Mouse (Mus musculus) kidney, adult 2 months (tissue): ENCODE data around the gene Zbtb20. TPM values are rescaled to one million over a fixed set of nuclear protein-coding genes. Genes with fewer than 3 reads are reported as not detected.

Source experiments
- DNase-seq: peaks from one replicate; pipeline ENCODE4 v3.0.0; 2021
- H3K27ac ChIP-seq: fragments of 200-500 bp; 2 replicates; pipeline ENCODE4 v1.5.1; 2012; ENCODE audit warnings: low read depth, low read length, control low read depth, inconsistent platforms; ENCODE audit not compliant: insufficient read depth
- H3K27me3 ChIP-seq: fragments of 200-500 bp; replicated peaks from 2 replicates; pipeline ENCODE4 v1.6.1; 2012; ENCODE audit warnings: mild to moderate bottlenecking, moderate library complexity, low read length, inconsistent platforms; ENCODE audit not compliant: control insufficient read depth, insufficient read depth
- H3K36me3 ChIP-seq: fragments of 200-500 bp; 2 replicates; pipeline ENCODE4 v1.6.1; 2012; ENCODE audit warnings: mild to moderate bottlenecking, moderate library complexity, low read length, inconsistent platforms; ENCODE audit not compliant: control insufficient read depth, insufficient read depth
- H3K4me1 ChIP-seq: fragments of 200-500 bp; 2 replicates; pipeline ENCODE4 v1.6.1; 2011; ENCODE audit warnings: low read length; ENCODE audit not compliant: control insufficient read depth, insufficient read depth
- H3K4me3 ChIP-seq: fragments of 200-500 bp; 2 replicates; pipeline ENCODE4 v1.5.1; 2011; ENCODE audit warnings: mild to moderate bottlenecking, low read depth, low read length, control low read depth; ENCODE audit not compliant: insufficient read depth
- CTCF ChIP-seq: fragments of 200-500 bp; conservative IDR thresholded peaks from 2 replicates; pipeline ENCODE4 v1.5.1; 2011; ENCODE audit warnings: low read depth, mild to moderate bottlenecking, control low read depth, low read length, moderate library complexity, mixed read lengths; ENCODE audit not compliant: insufficient read depth, insufficient read length
- POLR2A ChIP-seq: fragments of 200-500 bp; IDR thresholded peaks from one replicate; pipeline ENCODE4 v1.6.1; 2011; ENCODE audit warnings: low read depth, low read length, control low read depth
- WGBS: fragments of 180-500 bp; shearing (Covaris S2); methylation state at CpG from one replicate; pipeline ENCODE4 v1.1.7; 2018; 5-methylcytosine and 5-hydroxymethylcytosine counted together
- polyA plus RNA-seq: library from polyadenylated mRNA; depleted of rRNA; stranded (reverse); fragments of >200 nt; gene quantifications from 2 replicates; pipeline ENCODE4 v1.2.3, GENCODE M21; 2012

The Zbtb20 gene
- polyA plus RNA-seq, 1 experiment, result 25.1 TPM

DNA sequence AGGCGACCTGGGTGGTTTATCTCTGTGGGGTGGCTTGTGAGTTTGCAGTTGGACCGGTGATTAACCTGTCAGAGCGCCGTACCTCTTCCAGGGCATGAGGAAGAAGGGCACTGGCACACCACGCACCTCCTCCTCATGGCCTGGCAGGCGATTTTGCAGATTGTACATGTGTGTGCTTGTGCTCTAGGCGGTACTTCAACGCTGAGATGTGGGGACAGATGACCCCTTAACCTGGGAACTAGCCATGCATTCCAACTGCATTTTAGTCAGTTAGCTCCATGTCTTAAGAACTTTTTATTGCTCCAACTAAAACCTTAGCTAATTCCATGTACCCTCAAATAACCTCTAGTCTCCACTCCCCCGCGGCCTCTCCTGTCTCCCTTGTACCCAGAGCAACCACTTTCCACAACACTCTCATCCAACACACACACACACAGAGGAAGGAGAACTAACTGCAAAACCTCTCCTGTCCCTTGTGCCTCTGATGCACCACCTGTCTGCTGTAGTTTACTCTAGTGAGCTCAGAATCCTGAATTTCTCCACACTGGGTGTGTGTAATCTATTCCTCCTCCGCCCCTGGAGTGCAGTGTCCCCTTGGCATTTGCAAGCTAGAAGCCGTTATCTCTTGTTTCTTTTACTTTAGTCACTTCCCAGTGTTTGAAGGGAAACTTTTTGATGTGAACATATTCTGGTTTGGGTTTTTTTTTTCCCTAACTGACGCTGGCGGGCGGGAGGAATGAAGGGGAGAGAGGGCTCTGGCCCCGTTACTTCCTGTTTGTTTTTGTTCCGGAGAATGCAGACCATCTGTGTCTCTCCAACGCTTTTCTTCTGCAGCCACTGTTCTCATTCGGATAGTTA, 671.9 kb downstream of the Zbtb20 start:
- no peak for TF ChIP-seq CTCF
- peak overlapping the region; percentile 87 for H3K27ac ChIP-seq

DNA sequence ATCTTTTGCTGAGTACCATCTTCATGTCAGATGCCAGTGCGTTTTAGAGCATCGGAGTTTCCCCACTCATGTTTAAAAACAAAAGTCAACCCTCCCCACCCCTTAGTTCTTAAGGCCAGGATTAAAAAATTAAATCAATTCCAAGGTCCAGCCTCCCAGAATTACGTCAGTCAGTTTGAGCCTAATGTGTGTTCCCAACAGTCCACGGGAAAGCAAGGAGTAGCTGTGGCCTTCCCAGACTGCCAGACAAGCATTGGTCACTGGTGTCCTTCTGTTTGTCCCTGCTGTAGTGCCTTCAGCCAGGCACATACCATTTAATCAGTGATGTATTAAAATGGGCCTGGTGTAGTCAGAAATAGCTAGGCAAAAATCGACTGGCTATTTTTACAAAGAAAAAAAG, 673.1 kb downstream of the Zbtb20 start:
- H3K27ac ChIP-seq, result peak overlapping the region; percentile 7
- no peaks in the 10 kb centered on the region for H3K36me3 ChIP-seq
- 31% methylated on average over 5 of the region's 5 CpGs for WGBS
- no peaks in the 10 kb centered on the region for H3K27me3 ChIP-seq
- DNase-seq, result peak; percentile 71
- no peak overlapping the region for H3K4me3 ChIP-seq
- TF ChIP-seq POLR2A (no peak), CTCF (no peak)
- H3K4me1 ChIP-seq, result peaks cover 34% of the 10 kb centered on the region

More for the DNA sequence above, 671.9 kb downstream of the Zbtb20 start:
- Histone ChIP-seq H3K4me3 (no peak overlapping the region), H3K27me3 (no peaks in the 10 kb centered on the region), H3K4me1 (peaks cover 32% of the 10 kb centered on the region), H3K36me3 (no peaks in the 10 kb centered on the region)
- peak; percentile 54 for DNase-seq
- WGBS, result 31% methylated on average over 19 of the region's 19 CpGs

DNA sequence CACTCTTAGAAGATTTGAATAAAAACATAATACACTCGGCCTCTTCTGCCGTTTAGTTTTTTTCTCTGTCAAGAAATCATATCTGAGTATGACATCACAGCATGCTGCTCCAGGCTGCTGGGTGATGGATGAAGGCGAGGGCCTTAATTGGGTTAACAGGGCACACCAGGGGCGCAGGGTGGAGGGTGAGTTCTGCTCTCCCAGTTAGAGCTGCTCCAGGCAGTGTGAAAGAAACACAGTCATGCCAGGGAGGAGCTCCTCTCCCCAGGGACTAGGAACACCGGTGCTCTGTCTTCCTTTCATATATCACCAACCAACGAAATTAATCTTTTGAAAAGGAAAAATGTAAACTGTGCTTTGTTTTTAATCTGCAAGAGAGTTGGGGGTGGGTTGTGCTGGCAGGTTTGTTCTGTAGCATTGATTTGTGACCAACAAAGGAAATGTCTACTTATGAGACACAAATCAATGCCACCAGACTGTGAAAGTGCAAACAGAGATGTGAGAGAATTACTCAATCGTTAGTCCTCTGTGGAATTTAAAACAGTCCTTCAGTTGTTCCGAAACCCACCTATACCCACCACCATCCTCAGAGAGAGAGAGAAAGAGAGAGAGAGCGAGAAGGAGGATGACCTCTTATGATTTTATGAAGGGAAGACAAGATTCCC, 673.9 kb downstream of the Zbtb20 start:
- H3K27me3 ChIP-seq, result no peaks in the 10 kb centered on the region
- peaks cover 34% of the 10 kb centered on the region for H3K4me1 ChIP-seq
- peak; percentile 43 for DNase-seq
- no peaks in the 10 kb centered on the region for H3K36me3 ChIP-seq
- no peak overlapping the region for H3K4me3 ChIP-seq
- WGBS, result 28% methylated on average over 9 of the region's 9 CpGs
- H3K27ac ChIP-seq, result peak overlapping the region; percentile 52
- TF ChIP-seq CTCF (no peak), POLR2A (no peak)

DNA sequence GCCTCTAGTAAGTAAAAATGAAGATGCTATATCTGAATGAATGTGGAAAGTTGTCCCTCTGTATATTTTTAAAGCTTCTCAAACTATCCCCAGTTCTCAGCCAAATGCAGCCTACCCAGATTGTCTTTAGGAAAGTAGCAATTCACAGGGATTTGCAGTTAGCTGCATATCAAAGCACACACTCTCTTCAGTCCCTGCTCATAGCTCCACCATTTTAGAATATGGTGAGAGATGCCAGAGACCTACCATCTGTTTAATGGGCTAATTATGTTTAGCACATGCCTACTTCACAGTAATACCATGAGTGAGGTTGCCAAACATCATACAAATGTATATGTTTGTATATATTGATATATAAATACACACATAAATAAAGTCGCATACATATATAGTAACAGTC, 676.8 kb downstream of the Zbtb20 start:
- no peaks in the 10 kb centered on the region for H3K27me3 ChIP-seq
- peaks cover 12% of the 10 kb centered on the region for H3K4me1 ChIP-seq
- no peak overlapping the region for H3K27ac ChIP-seq
- TF ChIP-seq CTCF, result no peak
- TF ChIP-seq POLR2A, result no peak
- H3K36me3 ChIP-seq, result no peaks in the 10 kb centered on the region
- DNase-seq, result no peak
- H3K4me3 ChIP-seq, result no peak overlapping the region
- WGBS, result 100% methylated on average over 1 of the region's 1 CpGs

DNA sequence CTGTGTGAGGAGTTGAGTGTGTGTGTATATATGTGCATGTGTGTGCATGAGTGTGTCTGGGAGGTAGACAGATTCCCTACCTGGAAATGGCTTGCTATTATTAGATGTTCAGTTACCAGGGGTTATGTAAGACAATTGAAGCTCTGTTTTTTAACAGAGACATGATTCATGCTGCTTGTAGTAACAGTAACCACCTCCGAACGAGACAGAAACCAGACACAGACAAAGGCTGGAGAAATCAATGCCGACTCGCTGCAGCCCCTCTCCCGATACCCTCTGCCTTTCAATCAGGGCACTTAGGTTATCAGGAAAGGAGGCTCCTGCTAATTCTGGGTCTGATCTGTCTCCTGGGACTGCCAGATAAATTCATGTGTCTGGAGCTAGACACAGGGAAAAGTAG, 681.7 kb downstream of the Zbtb20 start:
- 73% methylated on average over 5 of the region's 5 CpGs for WGBS
- no peak for DNase-seq
- no peak for TF ChIP-seq CTCF
- no peak for TF ChIP-seq POLR2A
- Histone ChIP-seq H3K4me3 (no peak overlapping the region), H3K36me3 (no peaks in the 10 kb centered on the region), H3K27me3 (no peaks in the 10 kb centered on the region), H3K4me1 (0 out of 2 replicates have a peak, but pooled peaks cover 2% of the 10 kb centered on the region), H3K27ac (no peak overlapping the region)

DNA sequence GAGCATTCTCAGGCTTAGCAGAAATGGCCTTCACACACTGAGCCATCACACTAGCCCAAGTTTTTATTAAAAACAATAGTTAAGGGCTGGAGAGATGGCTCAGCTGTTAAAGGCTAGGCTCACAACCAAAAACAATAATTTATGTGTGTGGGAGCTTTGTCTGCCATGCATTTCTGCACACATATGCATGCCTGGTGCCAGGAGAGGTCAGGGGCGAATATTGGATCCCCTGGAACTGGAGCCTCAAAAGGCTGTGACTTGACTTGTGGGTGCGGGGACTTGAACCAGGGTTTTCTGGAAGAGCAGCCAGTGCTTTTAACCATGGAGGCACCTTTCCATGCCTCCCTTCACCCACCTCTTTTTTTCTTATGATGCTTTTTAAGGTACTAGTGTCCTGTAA, 685.6 kb downstream of the Zbtb20 start:
- WGBS, result 87% methylated on average over 2 of the region's 2 CpGs
- Histone ChIP-seq H3K27me3 (no peaks in the 10 kb centered on the region), H3K36me3 (0 out of 2 replicates have a peak, but pooled peaks cover 2% of the 10 kb centered on the region), H3K27ac (peak overlapping the region; percentile 30; the same call in 1 of the 2 replicates), H3K4me3 (no peak overlapping the region), H3K4me1 (no peaks in the 10 kb centered on the region)
- TF ChIP-seq POLR2A, result no peak
- TF ChIP-seq CTCF, result no peak
- no peak for DNase-seq

DNA sequence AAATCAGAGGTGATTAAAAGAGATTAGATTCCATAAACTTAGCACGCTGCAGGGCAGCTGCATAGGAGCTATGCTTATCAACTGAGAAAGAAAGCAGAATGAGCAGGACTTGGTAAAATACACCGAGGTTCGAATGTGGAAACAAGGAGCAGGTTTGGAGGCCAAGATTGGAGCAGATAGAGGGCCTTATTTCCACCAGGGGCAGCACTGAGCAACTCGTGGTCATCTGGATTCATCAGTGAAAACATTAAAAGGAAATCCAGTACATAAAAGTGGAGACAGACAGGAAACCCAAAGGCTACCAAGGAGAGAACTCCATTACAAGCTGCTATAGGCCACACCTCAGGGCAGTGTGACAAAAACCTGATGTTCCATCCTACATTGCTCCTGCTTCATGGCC, 686.3 kb downstream of the Zbtb20 start:
- 0 out of 2 replicates have a peak, but pooled peaks cover 2% of the 10 kb centered on the region for H3K36me3 ChIP-seq
- WGBS, result 84% methylated on average over 4 of the region's 4 CpGs

More for the DNA sequence above, 686.3 kb downstream of the Zbtb20 start:
- no peak overlapping the region; the same call in 1 of the 2 replicates for H3K27ac ChIP-seq
- TF ChIP-seq POLR2A (no peak), CTCF (peak; percentile 40)
- no peaks in the 10 kb centered on the region for H3K4me1 ChIP-seq
- H3K27me3 ChIP-seq, result no peaks in the 10 kb centered on the region
- H3K4me3 ChIP-seq, result no peak overlapping the region
- DNase-seq, result no peak
